In the genomic region with DNA sequence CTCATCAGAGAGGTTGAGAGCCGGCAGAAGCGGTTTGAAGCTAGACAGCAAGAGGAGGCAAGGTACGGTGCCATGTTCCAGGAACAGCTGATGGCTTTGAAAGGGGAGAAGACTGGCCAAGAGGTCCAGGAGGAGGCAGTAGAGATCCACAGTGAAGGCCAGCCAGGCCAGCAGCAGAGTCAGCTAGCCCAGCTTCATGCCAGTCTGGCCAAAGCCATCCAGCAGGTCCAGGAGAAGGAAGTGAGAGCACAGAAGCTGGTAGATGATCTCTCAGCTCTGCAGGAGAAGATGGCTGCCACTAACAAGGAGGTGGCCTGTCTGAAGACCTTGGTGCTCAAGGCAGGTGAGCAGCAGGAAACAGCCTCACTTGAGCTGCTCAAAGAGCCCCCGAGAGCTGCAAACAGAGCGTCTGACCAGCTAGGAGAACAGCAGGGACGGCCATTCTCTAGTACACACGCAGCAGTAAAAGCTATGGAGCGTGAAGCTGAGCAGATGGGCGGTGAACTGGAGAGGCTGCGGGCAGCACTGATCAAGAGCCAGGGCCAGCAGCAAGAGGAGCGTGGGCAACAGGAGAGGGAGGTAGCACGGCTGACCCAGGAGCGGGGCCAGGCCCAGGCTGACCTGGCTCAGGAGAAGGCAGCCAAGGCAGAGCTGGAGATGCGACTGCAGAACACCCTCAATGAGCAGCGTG, we compare ENCODE assay signal across 13 mouse cellular contexts. TPM values are rescaled to one million over a fixed set of nuclear protein-coding genes. Genes with fewer than 3 reads are reported as not detected.
DNase-seq lines count a peak whose midpoint lies in the region; ATAC-seq lines count a peak whose summit lies in the region.
"Had no signal": no experiment of that assay in that cellular context is flagged by ENCODE, and none has a peak within 500 bp of the region (broad histone marks: within the 10 kb centered on the region; RNA-seq: fewer than 3 reads in every experiment).

No protein-coding gene starts in this region.

- H3K4me2 ChIP-seq in kidney, embryonic 14.5 days (replicated peaks; ENCODE audit: low read depth, low read length) = no peak overlapping the region

- peak overlapping the region; percentile 28; the same call in 1 of the 2 replicates for H3K9ac ChIP-seq in kidney, embryonic 14.5 days (ENCODE audit: low read depth, low read length)

- DNase-seq in kidney, adult 11 months = peak; percentile 49
- DNase-seq in kidney, postnatal 14 days = no peak
- peak; percentile 51 for DNase-seq in A20 (ENCODE audit: low read depth, low spot score)
- peak; percentile 91 for DNase-seq in brain, adult 2 months (ENCODE audit: low read depth, low spot score)
- no peak for DNase-seq in adrenal gland, adult 8-10 months
- no peak for DNase-seq in right cerebral cortex, postnatal 36 days (ENCODE audit: low spot score in 2 of 2)
- DNase-seq in thymus, postnatal 36 days = no peak
- DNase-seq: layer of hippocampus, adult 9-11 months; lung, adult 2 months; spleen, adult 18-20 months had no signal

- 50% methylated on average over 15 of the region's 15 CpGs for WGBS in kidney, embryonic 14.5 days

- no peaks in the 10 kb centered on the region for H3K9me3 ChIP-seq in kidney, embryonic 14.5 days (ENCODE audit: control insufficient read depth, low read length)
- H3K9me3 ChIP-seq: midbrain, embryonic 10.5 days had no signal

- peaks cover 6% of the 10 kb centered on the region; the same call in 1 of the 2 replicates for H3K4me1 ChIP-seq in kidney, embryonic 14.5 days (ENCODE audit: control insufficient read depth, insufficient read depth, low read length)
- H3K4me1 ChIP-seq: midbrain, embryonic 10.5 days had no signal

- peaks cover 94% of the 10 kb centered on the region for H3K36me3 ChIP-seq in kidney, embryonic 14.5 days (ENCODE audit: control insufficient read depth, insufficient read depth, low read length)

- H3K27me3 ChIP-seq in kidney, embryonic 14.5 days (ENCODE audit: control insufficient read depth, insufficient read depth, low read length) = no peaks in the 10 kb centered on the region

- peak overlapping the region; percentile 61 for H3K27ac ChIP-seq in kidney, embryonic 14.5 days (ENCODE audit: low read depth, low read length)
- H3K27ac ChIP-seq: midbrain, embryonic 10.5 days had no signal

- peak; percentile 78 for ATAC-seq in kidney, embryonic 14.5 days (ENCODE audit: low FRiP score, low TSS enrichment)

- no peak overlapping the region for H3K4me3 ChIP-seq in kidney, embryonic 14.5 days (ENCODE audit: low read length)
- H3K4me3 ChIP-seq: erythroblast, embryonic 14.5 days; midbrain, embryonic 10.5 days had no signal

RNA-seq across cellular contexts. Expression of a gene that starts 18.9 kb away (rescaled TPM):
- 2.5 and 3.9 TPM in 2 replicates for polyA plus RNA-seq in kidney, embryonic 14.5 days (2014; fragmentation: Nextera tagmentation; extraction: Ambion mirVana)
- 10 to 100 TPM in 2 of 4 experiments, 1 to 10 TPM in 2; 8.1 to 12.5 (median 10.1) TPM for total RNA-seq in adrenal gland, adult 8-10 months (2022)

Comparison
In these comparisons a context has a peak if more than half of its experiments do, and no peak if none do; other contexts are left out.
1. DNase-seq: peak in kidney, adult 11 months (single experiment), A20 (single experiment) and brain, adult 2 months (single experiment); none in kidney, postnatal 14 days (single experiment), adrenal gland, adult 8-10 months (single experiment), right cerebral cortex, postnatal 36 days (0 of 2) and thymus, postnatal 36 days (0 of 2).